Mouse (Mus musculus) Patski (cell line): ENCODE data around the gene Syt13. TPM values are rescaled to one million over a fixed set of nuclear protein-coding genes. Genes with fewer than 3 reads are reported as not detected.

Source experiments
- ATAC-seq: fragments of 100-300 bp; one replicate; pipeline ENCODE4 v1.8.0; 2021
- CTCF ChIA-PET: fragments of 350-600 bp; sonication (Branson Sonifier 250); formaldehyde crosslinking; loops from one replicate; lab custom pipeline; 2022; ENCODE audit warnings: inconsistent platforms; lab: Charles Lee
- POLR2A ChIA-PET: fragments of 350-600 bp; sonication (Branson Sonifier 250); formaldehyde crosslinking; loops from one replicate; lab custom pipeline; 2022; ENCODE audit warnings: antibody characterized with exemption, inconsistent platforms; lab: Charles Lee
- DNase-seq: peaks from one replicate; pipeline ENCODE4 v3.0.0-alpha.2; 2011; ENCODE audit warnings: low read depth, low spot score
- H3K27me3 ChIP-seq: fragments of 371-371 bp; one replicate; pipeline ENCODE4 v1.5.1; 2021
- CTCF ChIP-seq: fragments of 100-300 bp; IDR thresholded peaks from one replicate; pipeline ENCODE4 v1.5.1; 2021
- in situ Hi-C: fragments of 300-500 bp; cut with MboI; formaldehyde crosslinking; loops from 3 replicates; pipeline ENCODE4 v1.11.1; 2018; ENCODE audit warnings: low pct_unique_long_range_greater_than_20kb, mixed read lengths
- polyA plus RNA-seq: library from polyadenylated mRNA; unstranded; gene quantifications from one replicate; pipeline ENCODE4 v1.2.3, GENCODE M21; 2021

Gene Syt13
- polyA plus RNA-seq, 1 experiment from 2014 or later = 0.14 TPM

GRCm38 (mm10) chr2:92920709-92921108, 5.8 kb downstream of the Syt13 start:
- no peak for TF ChIP-seq CTCF
- no peak for DNase-seq
- in situ Hi-C loops = no loop called here
- H3K27me3 ChIP-seq = peaks cover 2% of the 10 kb centered on the region
- ChIA-PET POLR2A (no interaction called here), CTCF (no interaction called here)
- no peak for ATAC-seq

- POLR2A ChIA-PET = no interaction called here
- in situ Hi-C loops = no loop called here
- H3K27me3 ChIP-seq = no peaks in the 10 kb centered on the region
- TF ChIP-seq CTCF = no peak
- ATAC-seq (no peak), DNase-seq (no peak)
- CTCF ChIA-PET = interaction anchor here (1.3 kb wide), 1 partner anchor 29 kb away, joined by 3 read pairs; no protein-coding TSS in a partner anchor
These were observed 9.9 kb downstream of the Syt13 start for GRCm38 (mm10) chr2:92924677-92925259.

GRCm38 (mm10) chr2:92929696-92930095, 14.8 kb downstream of the Syt13 start:
- in situ Hi-C loops = no loop called here
- POLR2A ChIA-PET = no interaction called here
- CTCF ChIA-PET = interaction anchor here (1.1 kb wide), 1 partner anchor 19 kb away, joined by 3 read pairs; no protein-coding TSS in a partner anchor

GRCm38 (mm10) chr2:92931061-92931460, 16.2 kb downstream of the Syt13 start:
- CTCF ChIA-PET = no interaction called here
- in situ Hi-C loops = no loop called here
- ATAC-seq (no peak), DNase-seq (no peak)
- TF ChIP-seq CTCF = no peak
- POLR2A ChIA-PET = no interaction called here
- H3K27me3 ChIP-seq = no peaks in the 10 kb centered on the region

More at GRCm38 (mm10) chr2:92929696-92930095, 14.8 kb downstream of the Syt13 start:
- no peaks in the 10 kb centered on the region for H3K27me3 ChIP-seq
- no peak for DNase-seq
- no peak for TF ChIP-seq CTCF
- no peak for ATAC-seq

- no peaks in the 10 kb centered on the region for H3K27me3 ChIP-seq
- CTCF ChIA-PET = no interaction called here
- no peak for DNase-seq
- no peak for ATAC-seq
- no peak for TF ChIP-seq CTCF
- in situ Hi-C loops = no loop called here
- POLR2A ChIA-PET = no interaction called here
These were observed 18.5 kb downstream of the Syt13 start for GRCm38 (mm10) chr2:92933379-92933778.

- in situ Hi-C loops = no loop called here
- no peaks in the 10 kb centered on the region for H3K27me3 ChIP-seq
- POLR2A ChIA-PET = interaction anchor here (0.7 to 1.1 kb wide), 2 partner anchors 15 to 38 kb away, joined by 3 to 6 read pairs; no protein-coding TSS in a partner anchor
- CTCF ChIA-PET = interaction anchor here (1.4 kb wide), 1 partner anchor 12 kb away, joined by 4 read pairs; no protein-coding TSS in a partner anchor
- ATAC-seq (no peak), DNase-seq (no peak)
- no peak for TF ChIP-seq CTCF
These were observed 19.5 kb downstream of the Syt13 start for GRCm38 (mm10) chr2:92934312-92934982.

GRCm38 (mm10) chr2:92935483-92935882, 20.6 kb downstream of the Syt13 start:
- ATAC-seq (no peak), DNase-seq (no peak)
- no peaks in the 10 kb centered on the region for H3K27me3 ChIP-seq
- TF ChIP-seq CTCF = no peak
- in situ Hi-C loops = no loop called here
- CTCF ChIA-PET = interaction anchor here (1.4 kb wide), 1 partner anchor 11 kb away, joined by 4 read pairs; no protein-coding TSS in a partner anchor
- POLR2A ChIA-PET = interaction anchor here (1.1 kb wide), 1 partner anchor 37 kb away, joined by 3 read pairs; no protein-coding TSS in a partner anchor

GRCm38 (mm10) chr2:92938063-92938462, 23.2 kb downstream of the Syt13 start:
- no peak for TF ChIP-seq CTCF
- ChIA-PET POLR2A (no interaction called here), CTCF (no interaction called here)
- in situ Hi-C loops = no loop called here
- no peak for DNase-seq
- H3K27me3 ChIP-seq = no peaks in the 10 kb centered on the region
- no peak for ATAC-seq

- CTCF ChIA-PET = no interaction called here
- POLR2A ChIA-PET = no interaction called here
- in situ Hi-C loops = no loop called here
These were observed 23.9 kb downstream of the Syt13 start for GRCm38 (mm10) chr2:92938827-92939226.

GRCm38 (mm10) chr2:92940963-92941362, 26.1 kb downstream of the Syt13 start:
- no peaks in the 10 kb centered on the region for H3K27me3 ChIP-seq
- TF ChIP-seq CTCF = no peak
- no peak for ATAC-seq
- ChIA-PET CTCF (no interaction called here), POLR2A (no interaction called here)
- in situ Hi-C loops = no loop called here
- no peak for DNase-seq

More at GRCm38 (mm10) chr2:92938827-92939226, 23.9 kb downstream of the Syt13 start:
- TF ChIP-seq CTCF = no peak
- no peaks in the 10 kb centered on the region for H3K27me3 ChIP-seq
- DNase-seq = no peak
- no peak for ATAC-seq

- DNase-seq = no peak
- TF ChIP-seq CTCF = no peak
- POLR2A ChIA-PET = no interaction called here
- no peaks in the 10 kb centered on the region for H3K27me3 ChIP-seq
- in situ Hi-C loops = no loop called here
- CTCF ChIA-PET = no interaction called here
- no peak for ATAC-seq
These were observed 26.6 kb downstream of the Syt13 start for GRCm38 (mm10) chr2:92941463-92941862.
